In the genomic region with DNA sequence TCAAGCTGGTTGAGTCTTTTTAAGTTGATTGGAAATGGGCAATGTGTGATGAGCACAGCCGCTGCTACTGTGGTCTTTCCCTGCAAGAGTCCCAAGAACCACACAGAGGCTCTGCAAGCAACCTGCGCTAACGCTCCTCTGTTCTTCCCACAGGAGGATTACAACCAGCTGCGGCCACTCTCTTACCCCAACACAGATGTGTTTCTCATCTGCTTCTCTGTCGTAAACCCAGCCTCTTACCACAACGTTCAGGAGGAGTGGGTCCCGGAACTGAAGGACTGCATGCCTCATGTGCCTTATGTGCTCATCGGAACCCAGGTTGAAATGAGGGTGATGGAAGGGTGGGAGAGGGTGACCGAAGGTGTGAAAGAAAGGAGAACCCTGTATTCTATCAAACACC, we compare ENCODE assay signal across 21 mouse cellular contexts. TPM values are rescaled to one million over a fixed set of nuclear protein-coding genes. Genes with fewer than 3 reads are reported as not detected.
"Had no signal": no experiment of that assay in that cellular context is flagged by ENCODE, and none has a peak within 500 bp of the region (broad histone marks: within the 10 kb centered on the region; RNA-seq: fewer than 3 reads in every experiment).

No protein-coding gene starts in this region.

- H3K27ac ChIP-seq: kidney, postnatal 0 days; limb, embryonic 15.5 days; liver, embryonic 12.5 days; macrophage; midbrain, embryonic 13.5 days; neural tube, embryonic 15.5 days had no signal

- H3K27me3 ChIP-seq: limb, embryonic 15.5 days; liver, embryonic 12.5 days; midbrain, embryonic 13.5 days; neural tube, embryonic 15.5 days had no signal

- H3K36me3 ChIP-seq: liver, embryonic 12.5 days; midbrain, embryonic 13.5 days; neural tube, embryonic 15.5 days had no signal

- H3K4me1 ChIP-seq: liver, embryonic 12.5 days; midbrain, embryonic 13.5 days; neural tube, embryonic 15.5 days had no signal

- DNase-seq: kidney, adult 11 months; kidney, adult 9 months; left cerebral cortex, postnatal 4 days; lung, embryonic 14.5 days; lung, postnatal 10 days; right cerebral cortex, adult 18-20 months; right cerebral cortex, postnatal 25 days had no signal

- H3K4me3 ChIP-seq: limb, embryonic 15.5 days; liver, embryonic 12.5 days; megakaryocyte, embryonic 14.5 days; midbrain, embryonic 13.5 days; myocyte; neural tube, embryonic 15.5 days had no signal

- H3K9me3 ChIP-seq: limb, embryonic 15.5 days; liver, embryonic 12.5 days; megakaryocyte, embryonic 14.5 days; midbrain, embryonic 13.5 days; neural tube, embryonic 15.5 days had no signal

- H3K9ac ChIP-seq: limb, embryonic 15.5 days; liver, embryonic 12.5 days; lung, embryonic 14.5 days; midbrain, embryonic 13.5 days; neural tube, embryonic 15.5 days had no signal

- H3K4me2 ChIP-seq: limb, embryonic 15.5 days; liver, embryonic 12.5 days; lung, embryonic 14.5 days; midbrain, embryonic 13.5 days; neural tube, embryonic 15.5 days had no signal

- ATAC-seq: liver, embryonic 12.5 days; midbrain, embryonic 13.5 days had no signal

RNA-seq across cellular contexts. Expression of gene Gphb5, which starts 25.1 kb away (rescaled TPM):
- polyA plus RNA-seq: intestine, embryonic 14.5 days; kidney, postnatal 0 days; large intestine, adult 2 months; limb, embryonic 15.5 days; liver, embryonic 12.5 days; liver, embryonic 16.5 days; lung, embryonic 14.5 days; macrophage; midbrain, embryonic 13.5 days; myocyte; neural tube, embryonic 11.5 days; neural tube, embryonic 15.5 days; small intestine, adult 2 months; stomach, embryonic 16.5 days had no signal
